Mouse (Mus musculus) cerebellum, postnatal 4 days (tissue): ENCODE measurements around the gene Ssbp3.

Experiments
- DNase-seq, 2 experiments: peaks; one replicate each; pipeline ENCODE4 v3.0.0; 2022; ENCODE audit warnings: low spot score in 2 of 2, mixed read lengths in 1 of 2

Gene Ssbp3

DNA sequence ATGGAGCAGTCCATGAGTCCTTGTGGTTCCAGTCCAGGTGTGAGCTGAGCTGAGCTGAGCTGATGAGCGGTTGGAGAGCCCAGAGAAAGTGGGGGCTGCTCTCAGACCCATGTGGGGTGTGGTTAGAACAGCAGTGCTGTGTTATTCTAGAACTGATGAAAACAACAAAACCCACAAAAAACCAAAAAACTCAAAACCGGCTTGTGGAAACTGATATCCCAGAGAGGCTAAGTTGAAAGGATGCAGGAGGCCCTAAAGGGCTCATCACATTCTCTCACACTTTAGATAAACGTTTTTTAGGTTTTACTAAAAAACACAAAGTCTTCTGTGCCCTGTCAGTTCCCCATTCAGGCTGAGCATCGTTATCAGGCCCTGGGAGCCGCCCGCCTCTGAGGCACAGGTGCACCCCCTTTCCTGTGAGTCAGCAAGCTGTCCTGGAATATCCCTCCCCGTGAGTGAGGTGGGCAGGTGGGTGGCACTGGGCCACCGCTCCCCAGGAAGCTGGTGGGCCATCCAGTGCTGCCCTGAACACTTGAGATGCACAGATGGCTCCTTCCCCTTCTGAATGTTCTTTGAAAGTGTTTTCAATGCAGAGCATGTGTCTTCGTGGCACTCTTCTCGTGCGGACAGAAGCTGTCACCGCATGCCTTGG, 24.6 kb downstream of the Ssbp3 start:
- DNase-seq = peak in 1 of 2 experiments; percentile 61

DNA sequence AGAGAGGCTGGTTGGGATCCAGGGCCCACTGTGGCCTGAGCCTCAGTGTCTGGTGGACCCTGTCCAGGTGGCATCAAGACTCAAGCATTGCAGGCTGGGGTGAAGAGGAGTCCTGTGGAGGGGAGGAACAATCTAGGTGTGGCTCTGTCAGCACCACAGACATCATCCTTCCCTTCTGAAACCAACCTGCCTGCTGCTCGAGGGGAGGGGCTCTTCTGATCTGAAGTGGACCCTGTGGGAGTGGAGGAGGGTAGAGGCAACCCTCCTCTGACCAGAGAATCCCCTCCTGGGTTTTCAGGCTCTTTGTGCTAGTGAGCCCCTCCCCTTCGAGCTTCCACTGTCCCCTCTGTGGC, 25.1 kb downstream of the Ssbp3 start:
- DNase-seq = no peak

DNA sequence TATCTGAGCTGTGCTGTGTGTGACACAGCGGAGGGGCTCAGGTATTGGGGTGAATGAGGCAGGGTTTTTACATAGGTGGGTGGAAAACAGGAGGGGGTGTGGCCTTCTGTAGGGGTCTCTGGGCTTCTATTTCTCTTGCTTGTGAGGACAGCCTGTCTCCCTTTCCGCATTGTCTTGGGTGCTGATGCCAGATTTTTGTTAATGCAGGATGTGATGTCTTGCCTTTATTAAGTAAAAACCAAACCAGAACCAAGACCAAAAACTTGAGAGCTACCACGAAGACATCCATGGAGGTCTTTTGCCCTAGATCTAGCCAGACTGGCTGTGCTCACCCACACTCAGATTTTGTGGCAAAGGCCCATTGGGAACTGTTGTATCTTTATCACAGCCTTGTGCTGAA, 25.5 kb downstream of the Ssbp3 start:
- DNase-seq = no peak

DNA sequence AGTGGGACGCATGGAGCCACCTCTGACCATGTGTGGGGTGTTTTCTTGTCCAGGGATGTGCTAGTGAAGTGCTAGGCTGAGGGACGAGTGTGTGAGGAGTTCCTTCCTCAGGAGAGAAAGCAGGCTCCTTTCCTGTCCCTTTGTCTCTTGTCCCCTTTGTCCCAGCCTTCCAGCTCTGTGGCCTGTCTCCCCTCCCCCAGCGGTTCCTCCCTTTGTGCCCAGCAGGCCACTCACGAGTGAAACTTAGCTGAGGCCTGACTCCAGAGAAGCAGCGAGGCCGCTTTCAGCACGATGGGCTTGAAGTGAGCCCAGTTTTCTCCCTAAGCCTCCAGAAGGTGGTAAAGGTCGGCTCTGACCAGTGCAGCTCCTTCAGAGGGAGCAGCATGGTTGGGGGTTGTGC, 26.2 kb downstream of the Ssbp3 start:
- DNase-seq = no peak

DNA sequence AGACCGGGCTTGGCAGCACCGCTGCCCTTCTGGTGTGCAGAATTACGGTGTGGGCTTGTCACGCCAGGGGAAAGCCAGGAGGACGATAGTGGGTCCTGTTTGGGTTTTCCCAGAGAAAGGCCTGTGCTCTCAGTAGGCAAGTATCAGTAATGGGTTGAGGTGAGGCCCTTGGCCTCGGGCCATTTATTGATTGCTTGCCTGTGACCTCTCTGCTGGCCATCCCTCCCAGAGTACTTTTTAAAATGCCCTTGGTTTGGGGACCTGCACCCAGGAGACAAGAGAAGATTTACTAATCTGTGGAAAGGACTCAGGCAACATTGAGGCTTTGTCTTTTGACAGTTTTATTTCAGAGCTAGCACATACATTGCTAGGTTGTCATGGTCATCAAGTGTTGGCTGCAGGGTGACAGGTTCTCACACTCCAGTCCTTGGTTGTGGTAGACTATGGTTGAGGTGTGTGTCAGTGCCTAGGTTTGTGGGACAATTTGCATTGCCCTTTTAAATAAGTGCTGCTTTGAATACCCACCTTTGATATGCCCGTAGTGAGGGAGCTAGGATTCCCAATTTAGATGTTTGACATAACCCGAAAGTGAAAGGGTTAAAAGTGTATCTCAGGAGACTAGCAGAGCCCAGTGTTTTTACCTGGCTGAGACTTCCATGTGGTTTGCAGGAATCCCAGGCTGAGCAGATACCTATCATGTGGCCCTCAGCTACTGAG, 28.2 kb downstream of the Ssbp3 start:
- DNase-seq = no peak

DNA sequence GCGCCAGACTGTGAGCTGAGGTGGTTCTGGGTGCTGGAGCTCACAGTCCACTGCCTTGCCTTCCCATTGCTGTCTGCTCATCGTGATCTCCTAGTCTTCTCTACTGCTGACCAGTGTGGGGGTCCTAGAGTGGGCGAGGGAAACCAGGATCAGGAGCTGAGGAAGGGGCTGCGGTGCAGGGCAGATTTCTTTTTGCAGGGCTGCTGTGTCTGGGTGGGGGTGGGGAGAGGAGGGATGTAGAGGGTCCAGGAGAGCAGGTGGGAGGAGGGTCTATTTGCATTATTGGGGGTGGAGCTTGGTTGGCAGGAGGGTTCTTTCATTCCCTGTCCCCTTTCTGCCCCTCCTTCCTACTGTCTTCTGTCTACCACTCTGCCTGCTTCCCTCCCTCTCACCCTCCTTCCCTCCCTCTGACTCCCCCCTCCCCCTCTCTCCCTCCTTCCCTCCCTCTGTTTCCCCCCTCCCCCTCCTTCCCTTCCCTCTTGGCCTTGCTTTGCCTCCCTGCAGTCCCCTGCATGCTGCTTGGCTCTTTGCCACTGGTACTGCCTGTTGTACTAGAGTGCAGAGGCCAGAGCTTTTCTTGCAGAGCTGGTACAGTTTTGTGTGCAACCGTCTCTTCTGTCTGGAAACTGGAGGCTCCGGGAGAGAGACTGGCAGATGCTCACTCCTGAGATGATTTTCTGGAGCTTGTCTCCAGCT, 28.9 kb downstream of the Ssbp3 start:
- DNase-seq = peak in 1 of 2 experiments; percentile 77

DNA sequence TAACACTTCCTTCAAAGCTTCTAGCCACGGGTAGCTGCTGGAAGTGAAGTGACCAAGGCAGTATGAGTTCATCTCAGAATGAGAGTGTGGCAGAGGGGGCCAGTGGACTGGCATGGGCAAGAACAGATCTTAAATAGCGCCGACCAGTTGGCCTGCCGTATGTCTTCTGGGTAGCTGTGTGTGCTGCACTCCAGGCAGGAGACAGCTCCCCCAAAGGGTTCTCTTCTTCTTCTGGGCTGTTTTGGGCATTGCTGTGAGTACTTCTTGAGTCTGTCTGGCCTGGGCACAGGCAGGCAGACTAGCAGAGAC, 29.4 kb downstream of the Ssbp3 start:
- no peak for DNase-seq

DNA sequence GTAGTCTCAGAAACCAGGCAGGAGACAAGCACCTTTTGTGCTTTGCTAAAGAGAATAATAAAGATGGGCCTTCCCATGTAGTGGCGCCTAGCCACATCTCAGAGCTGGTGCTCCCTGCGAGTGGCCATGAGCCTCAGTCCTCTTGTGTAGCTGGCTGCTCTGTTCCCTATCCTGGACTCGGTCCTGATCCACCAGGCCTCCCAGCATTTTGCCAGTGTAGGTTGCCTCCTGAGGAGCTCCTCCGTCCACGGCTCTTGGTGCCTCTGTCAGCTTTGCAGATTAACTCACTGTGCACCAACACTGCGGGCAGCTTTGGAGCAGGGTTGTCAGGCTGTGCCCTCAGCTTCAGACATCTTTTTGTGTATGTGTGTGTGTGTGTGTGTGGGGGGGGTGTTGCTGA, 30.4 kb downstream of the Ssbp3 start:
- no peak for DNase-seq

DNA sequence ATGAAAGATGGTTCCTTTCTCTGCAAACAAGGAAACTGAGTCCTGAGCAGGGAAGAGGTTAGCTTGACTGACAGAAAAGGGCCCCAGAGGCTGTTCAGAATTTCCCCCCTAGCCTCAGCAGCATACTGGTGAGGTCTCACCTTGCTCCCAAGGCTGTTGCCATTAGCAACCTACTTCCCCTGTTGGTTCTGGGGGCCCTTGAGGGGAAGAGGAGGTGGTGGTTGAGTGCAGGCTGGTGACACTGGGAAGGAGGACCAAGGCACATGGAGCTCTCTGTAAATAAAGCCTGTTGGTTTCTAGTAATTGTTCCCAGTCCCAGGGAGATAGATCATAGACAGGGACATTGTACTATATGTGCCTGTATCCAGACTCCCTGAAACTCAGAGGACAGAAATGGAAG, 31.0 kb downstream of the Ssbp3 start:
- no peak for DNase-seq

DNA sequence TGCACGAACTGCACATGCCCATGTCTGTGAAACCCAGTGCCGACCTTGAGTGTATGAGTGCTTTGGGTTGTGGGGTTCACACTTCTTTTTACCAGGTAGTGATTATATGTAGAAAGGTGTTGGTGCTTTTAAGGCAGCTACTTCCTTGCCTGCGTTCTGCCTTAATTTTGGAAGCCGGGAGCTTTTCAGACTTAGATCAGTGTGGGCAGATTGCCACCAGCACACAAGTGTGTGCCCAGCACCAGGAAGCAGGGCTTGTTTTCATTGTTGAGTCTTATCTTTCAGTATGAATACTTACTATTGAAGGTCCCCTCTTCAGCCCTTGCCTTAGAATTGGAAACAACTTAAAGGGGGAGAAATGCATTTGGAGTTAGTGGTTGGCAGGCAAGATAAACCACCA, 32.0 kb downstream of the Ssbp3 start:
- no peak for DNase-seq

DNA sequence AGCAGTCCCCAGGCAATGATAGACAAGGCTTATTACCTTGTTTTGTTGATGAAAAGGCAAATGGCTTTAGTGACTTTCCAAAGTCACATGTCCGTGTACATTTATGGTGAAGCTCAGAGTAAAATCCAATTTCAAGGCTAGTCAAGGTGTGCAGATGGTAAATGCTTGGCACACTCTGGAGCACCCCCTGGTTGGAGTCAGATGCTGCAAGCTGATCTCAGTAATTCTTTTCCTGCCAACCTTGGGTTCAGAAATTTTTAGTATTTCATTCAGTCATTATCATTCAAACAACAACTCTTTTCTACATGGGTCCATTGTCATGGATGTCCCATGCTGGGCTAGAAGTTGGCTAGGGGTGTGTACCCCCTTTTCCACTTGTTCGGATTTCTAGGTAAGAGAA, 33.1 kb downstream of the Ssbp3 start:
- no peak for DNase-seq

DNA sequence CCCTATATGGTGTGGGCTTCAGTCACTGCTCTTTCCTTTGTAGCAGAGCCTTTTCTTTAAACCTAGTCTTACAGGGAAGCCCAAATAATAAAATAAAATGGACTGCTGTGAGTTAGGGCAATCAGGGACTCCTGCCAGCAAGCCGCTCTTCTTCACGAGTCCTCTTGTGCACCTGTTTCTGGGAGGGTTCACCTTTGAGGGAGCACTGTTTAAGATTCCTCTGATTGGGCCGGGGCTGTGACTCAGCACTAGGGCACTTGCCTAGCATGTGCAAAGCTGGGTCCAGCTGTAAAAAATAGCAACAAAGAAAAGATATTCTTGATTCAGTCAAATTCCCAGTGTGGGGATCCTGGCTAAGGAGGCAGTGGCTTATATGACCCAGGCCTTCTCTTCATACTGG, 34.4 kb downstream of the Ssbp3 start:
- no peak for DNase-seq

DNA sequence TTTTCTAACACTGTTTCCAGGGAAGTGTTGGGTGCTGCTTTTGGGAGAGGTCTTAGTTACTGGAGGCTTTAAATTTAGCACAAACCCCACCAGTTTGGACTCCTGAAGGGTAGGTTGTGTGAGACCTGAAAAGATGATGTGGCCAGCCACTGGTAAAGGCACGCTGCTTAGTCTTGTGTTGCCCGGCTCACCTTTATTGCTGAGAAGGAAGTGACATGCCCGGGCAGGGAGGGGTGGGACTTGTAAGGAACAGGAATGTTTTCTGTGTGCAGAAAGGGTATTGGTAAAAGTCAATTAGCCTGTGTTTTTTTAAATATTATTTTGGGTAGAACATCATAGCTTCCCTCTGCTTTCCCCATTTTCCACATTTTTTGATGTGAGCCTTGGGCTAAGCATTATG, 37.2 kb downstream of the Ssbp3 start:
- DNase-seq = no peak

DNA sequence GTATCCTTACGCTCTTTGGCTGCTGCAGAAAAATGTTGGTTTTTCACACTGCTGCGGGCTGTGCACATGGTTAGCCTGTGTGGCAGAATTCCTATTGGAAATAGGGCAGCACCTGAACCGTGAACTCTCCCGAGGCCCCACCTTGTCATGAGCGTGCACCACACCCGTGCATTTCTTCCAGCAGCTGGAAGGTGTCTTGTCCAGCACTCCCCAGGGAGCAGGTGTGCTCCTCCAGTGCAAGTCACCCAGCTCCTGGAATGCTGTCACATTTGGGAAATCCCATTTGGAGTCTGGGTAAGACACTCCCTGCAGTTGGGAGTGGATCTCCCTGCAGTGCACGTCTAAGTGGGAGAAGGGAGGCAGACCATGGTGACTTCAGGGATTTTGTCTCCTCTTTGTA, 38.0 kb downstream of the Ssbp3 start:
- no peak for DNase-seq

DNA sequence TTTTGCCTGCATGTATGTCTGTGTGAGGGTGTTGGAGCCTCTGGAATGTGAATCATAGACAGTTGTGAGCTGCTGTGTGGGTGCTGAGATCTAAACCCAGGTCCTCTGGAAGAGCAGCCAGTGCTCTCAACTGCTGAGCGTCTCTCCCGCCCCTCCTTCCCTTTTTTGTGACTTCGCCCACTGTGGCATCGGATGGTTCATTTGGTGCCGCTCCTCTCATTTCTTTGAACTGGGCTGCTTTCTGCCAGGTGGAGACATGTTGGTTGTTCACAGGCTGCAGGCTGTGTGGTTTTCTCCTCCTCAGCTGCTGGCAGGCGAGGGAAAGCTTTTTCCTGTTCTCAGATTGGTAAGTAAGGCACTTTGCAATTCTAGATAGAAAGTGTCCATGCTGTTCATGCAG, 38.7 kb downstream of the Ssbp3 start:
- no peak for DNase-seq

DNA sequence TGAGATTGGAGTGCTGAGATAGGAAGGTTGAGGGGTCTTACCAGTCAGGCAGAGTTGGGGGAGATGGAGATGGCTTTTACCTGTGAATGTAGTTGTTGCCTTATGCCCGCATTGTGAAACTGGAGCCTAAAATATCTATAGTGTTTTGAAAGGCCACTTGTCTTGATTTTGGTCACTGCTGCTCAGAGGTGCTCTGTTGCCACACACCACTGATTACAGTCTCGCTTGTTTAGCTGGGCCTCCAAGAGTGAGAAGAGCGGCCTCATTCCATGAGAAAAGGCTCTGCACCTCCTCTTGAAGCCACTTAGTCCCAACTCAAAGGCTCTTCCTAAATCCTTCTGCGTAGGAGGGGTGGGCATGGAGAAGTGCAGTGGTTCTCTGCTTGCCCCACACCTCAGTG, 40.3 kb downstream of the Ssbp3 start:
- DNase-seq = no peak

DNA sequence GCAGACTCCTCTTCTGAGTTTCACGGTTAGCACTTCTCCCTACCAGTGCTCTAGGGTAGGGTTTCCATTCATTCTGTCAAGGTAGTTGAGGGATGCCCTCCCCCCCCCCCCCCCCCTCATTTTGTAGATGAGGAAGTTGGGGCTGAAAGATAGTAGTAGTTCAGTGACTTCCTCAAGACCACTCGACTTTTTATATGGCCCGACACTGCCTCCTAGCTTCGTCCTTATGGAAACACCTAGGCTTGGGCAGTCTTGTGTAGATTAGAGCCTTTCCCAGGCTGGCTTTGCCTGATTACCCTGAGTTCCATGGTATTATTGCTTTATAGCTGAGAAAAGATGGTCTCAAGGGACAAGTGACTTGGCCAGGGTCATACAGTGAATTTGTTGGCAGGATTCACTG, 41.0 kb downstream of the Ssbp3 start:
- DNase-seq = no peak

DNA sequence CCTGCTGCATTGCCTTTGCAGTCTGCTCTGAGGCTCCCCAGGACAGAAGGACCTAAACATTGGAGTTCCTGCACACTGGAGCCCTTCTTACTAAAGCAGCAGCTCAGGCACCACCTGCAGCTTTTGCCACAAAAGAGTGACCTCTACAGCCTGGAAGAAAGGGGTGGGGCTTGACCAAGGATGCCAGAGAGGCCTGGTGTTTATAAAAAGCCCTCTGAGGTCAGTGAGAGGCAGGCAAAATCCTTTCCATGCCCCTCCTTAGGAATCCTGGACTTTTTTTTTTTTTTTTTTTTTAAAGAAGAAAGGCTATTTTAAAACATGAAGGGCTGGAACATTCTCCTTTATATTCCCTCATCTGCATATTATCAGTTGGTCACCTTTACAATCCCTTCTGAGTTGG, 42.7 kb downstream of the Ssbp3 start:
- DNase-seq = no peak

DNA sequence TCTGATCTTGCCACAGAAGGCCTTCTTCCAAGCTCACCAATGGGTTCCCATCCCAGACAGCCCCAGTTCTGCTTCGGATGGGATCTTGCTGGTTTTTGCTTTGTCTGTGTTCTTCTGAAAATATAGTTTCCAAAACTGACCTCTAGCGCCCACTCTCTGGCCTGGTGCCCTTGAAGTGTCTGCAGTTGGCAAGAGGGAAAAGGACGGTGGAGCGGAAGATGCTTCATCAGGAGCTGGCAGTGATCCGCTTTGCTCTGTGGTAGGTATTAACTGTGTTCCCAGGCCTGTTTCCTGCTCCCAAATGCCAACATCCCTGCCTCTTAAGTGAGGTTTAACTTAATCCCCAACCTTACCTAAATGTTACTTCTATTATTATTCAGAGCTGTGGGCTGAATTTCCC, 43.3 kb downstream of the Ssbp3 start:
- peak in 1 of 2 experiments; percentile 62 for DNase-seq

DNA sequence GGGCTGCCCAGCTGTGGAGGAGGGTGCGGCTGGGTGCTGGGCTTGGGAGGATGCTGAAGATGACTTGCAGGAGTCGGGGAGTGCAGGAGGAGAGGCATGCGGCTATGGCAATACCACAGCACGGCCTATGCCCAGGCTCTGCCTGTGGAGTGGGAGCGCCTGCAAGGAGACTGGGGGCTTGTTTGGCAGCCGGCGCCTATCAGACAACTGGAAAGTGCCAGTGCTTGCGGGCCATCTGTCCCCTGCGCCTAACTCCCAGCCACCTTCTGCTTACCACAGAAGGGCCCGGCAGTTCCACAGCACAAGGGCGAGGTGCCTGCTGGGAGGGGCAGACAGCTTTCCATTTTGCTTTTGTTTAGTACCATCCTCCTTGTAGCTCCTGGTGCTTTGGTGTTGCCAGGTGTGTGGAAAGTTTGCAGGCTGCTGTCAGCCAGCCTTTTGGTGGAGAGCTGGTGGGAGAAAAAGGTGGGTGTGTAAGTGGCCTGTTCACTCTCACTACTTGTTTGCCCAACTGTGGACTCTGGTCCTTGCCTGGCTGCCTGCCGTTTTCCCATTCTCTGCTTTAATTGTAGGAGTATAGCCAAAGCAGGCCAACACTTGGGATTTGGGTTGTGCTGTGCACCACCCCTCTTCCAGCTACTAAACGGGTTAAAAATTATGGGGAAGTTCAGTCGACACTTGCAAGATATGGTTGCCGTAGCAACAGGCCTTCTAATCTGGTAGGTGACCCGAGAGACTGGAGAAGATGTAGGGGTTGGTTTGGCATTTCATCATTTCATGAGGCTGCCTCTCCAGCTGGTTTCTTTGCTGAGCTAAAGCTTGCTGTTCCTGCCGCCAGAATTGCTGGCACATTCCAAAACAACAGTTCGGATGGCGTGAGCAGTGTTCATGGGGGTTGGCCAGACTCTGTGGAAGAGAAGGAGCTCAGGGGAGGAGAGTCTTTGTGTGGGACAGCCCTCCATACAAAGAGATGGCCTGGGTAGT, 45.5 kb downstream of the Ssbp3 start:
- DNase-seq = peak in 1 of 2 experiments; percentile 62

DNA sequence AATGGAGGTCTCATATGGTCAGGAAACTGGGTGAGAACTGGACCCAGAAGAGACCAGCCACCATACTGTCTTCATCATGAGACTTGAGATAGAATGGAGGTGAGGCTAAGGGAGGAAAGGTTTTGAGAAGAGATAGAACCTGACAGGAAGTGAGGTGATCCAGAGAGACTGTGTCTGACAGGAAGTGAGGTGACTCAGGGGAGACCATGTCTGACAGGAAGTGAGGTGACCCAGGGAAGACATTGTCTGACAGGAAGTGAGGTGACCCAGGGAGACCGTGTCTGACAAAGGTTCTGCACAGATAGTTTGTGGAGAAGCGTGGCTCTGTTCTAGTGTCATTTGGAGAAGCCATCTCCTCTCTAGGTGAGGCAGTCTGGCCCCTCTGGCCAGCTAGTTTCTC, 47.6 kb downstream of the Ssbp3 start:
- no peak for DNase-seq

DNA sequence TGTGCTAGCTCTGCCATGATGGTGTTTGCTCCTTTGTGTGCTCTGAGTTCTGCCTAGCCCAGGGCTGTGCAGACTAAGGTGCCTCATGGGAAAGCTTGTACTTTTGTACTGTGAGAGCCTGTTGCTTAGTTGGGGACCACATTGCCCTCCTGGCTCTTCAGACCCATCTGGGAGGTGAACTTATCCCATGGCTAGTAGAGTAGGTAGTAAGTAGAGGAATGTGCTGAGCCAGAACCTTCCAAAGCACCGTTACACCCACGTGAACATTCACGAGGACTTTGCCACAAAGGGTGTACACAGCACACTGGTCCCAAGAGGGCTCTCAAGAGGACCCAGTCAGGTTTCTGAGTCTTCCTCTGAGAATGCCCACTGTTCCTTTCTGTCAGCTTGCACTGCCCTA, 48.1 kb downstream of the Ssbp3 start:
- DNase-seq = no peak
